Mouse (Mus musculus): ENCODE measurements around the gene Arl15. TPM values are rescaled to one million over a fixed set of nuclear protein-coding genes. Genes with fewer than 3 reads are reported as not detected.

Gene Arl15
- polyA plus RNA-seq, 1 experiment from 2014 or later = 16.7 TPM

DNA sequence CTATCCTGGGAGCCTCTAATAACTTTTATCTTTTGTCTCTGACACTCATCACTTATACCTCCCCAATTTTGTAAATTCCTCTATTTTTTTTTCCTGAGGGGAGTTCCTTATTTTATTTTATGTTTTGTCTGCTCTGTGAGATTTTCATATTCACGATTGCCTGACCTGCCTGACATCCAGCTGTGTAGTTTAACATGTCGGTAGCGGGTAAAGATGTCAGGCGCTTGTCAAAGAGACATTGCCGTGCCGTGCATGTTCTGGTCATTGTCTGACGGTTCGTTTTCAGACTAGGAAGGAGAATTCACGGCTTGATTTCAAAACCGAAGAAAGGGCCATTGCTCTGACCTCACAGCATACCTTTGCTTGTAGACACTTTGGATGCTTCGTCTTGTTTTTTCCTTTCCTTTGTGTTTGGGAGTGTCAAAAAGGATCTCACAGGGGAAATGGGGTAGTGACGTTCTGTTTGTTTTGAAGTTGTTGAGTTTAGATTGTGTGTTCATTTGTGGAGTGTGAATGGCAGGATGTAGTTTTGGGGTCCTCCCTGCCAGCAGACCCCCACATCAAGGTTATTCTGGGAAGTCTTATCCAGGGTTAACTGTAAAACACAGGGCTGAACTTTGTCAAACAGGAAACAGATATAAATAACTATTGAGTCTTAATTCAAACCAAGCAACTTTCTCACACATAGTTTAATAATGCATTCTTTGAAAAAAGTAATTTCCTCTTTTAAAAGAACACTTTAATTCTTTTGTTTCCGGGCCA, 60.4 kb downstream of the Arl15 start:
- Histone ChIP-seq H3K36me3 (ENCODE audit: control insufficient read depth, insufficient read depth, low read length) (no peaks in the 10 kb centered on the region), H3K4me1 (ENCODE audit: control insufficient read depth, insufficient read depth, low read length) (peaks cover 14% of the 10 kb centered on the region), H3K4me2 (ENCODE audit: low read depth, severe bottlenecking) (no peak overlapping the region), H3K4me3 (ENCODE audit: low read depth, low read length) (no peak overlapping the region), H3K9ac (ENCODE audit: low read length) (no peak overlapping the region), H3K27me3 (ENCODE audit: control insufficient read depth, insufficient read depth, low read length) (no peaks in the 10 kb centered on the region), H3K9me3 (ENCODE audit: control insufficient read depth, low read length) (no peaks in the 10 kb centered on the region), H3K27ac (replicated peaks; ENCODE audit: low read depth, low read length) (no peak overlapping the region)
- WGBS = 85% methylated on average over 13 of the region's 13 CpGs
- ATAC-seq (ENCODE audit: insufficient number of reproducible peaks, low FRiP score, low TSS enrichment, low read depth) (no peak), DNase-seq (ENCODE audit: low spot score) (no peak)

- H3K4me2 ChIP-seq (ENCODE audit: low read depth, severe bottlenecking) = no peak overlapping the region
- H3K9ac ChIP-seq (ENCODE audit: low read length) = no peak overlapping the region
- WGBS = 85% methylated on average over 4 of the region's 4 CpGs
- ATAC-seq (ENCODE audit: insufficient number of reproducible peaks, low FRiP score, low TSS enrichment, low read depth) (no peak), DNase-seq (ENCODE audit: low spot score) (no peak)
- no peak overlapping the region for H3K4me3 ChIP-seq (ENCODE audit: low read depth, low read length)
- H3K36me3 ChIP-seq (ENCODE audit: control insufficient read depth, insufficient read depth, low read length) = no peaks in the 10 kb centered on the region
- peaks cover 20% of the 10 kb centered on the region for H3K4me1 ChIP-seq (ENCODE audit: control insufficient read depth, insufficient read depth, low read length)
- H3K27me3 ChIP-seq (ENCODE audit: control insufficient read depth, insufficient read depth, low read length) = no peaks in the 10 kb centered on the region
- H3K27ac ChIP-seq (replicated peaks; ENCODE audit: low read depth, low read length) = no peak overlapping the region
- no peaks in the 10 kb centered on the region for H3K9me3 ChIP-seq (ENCODE audit: control insufficient read depth, low read length)
These were observed 62.6 kb downstream of the Arl15 start for GRCm38 (mm10) chr13:113856946-113857345.

GRCm38 (mm10) chr13:113858667-113859391, 64.5 kb downstream of the Arl15 start:
- peaks cover 20% of the 10 kb centered on the region for H3K4me1 ChIP-seq (ENCODE audit: control insufficient read depth, insufficient read depth, low read length)
- H3K4me2 ChIP-seq (ENCODE audit: low read depth, severe bottlenecking) = no peak overlapping the region
- no peak overlapping the region for H3K4me3 ChIP-seq (ENCODE audit: low read depth, low read length)
- WGBS = 68% methylated on average over 13 of the region's 13 CpGs
- ATAC-seq (ENCODE audit: insufficient number of reproducible peaks, low FRiP score, low TSS enrichment, low read depth) = no peak
- H3K27ac ChIP-seq (replicated peaks; ENCODE audit: low read depth, low read length) = no peak overlapping the region
- H3K9ac ChIP-seq (ENCODE audit: low read length) = no peak overlapping the region
- DNase-seq (ENCODE audit: low spot score) = no peak
- no peaks in the 10 kb centered on the region for H3K27me3 ChIP-seq (ENCODE audit: control insufficient read depth, insufficient read depth, low read length)
- no peaks in the 10 kb centered on the region for H3K9me3 ChIP-seq (ENCODE audit: control insufficient read depth, low read length)
- no peaks in the 10 kb centered on the region for H3K36me3 ChIP-seq (ENCODE audit: control insufficient read depth, insufficient read depth, low read length)

DNA sequence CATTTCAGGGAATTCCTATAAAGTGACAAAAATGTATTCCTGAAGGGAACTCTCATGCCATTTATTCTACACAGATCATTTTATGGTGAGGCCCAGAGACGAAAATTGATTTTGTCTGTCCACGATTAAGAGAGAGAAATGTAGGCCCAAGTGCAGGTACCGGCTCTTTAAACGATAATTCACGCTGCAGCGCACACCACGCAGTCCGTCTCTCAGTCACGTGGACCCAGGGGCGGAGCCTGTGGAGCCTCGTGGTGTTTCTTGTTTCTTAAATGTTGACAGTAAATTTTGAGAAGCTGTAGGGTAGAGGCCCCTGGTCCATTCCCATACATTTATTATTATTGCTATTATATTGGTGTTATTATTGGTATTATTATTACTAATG, 65.1 kb downstream of the Arl15 start:
- Histone ChIP-seq H3K4me2 (ENCODE audit: low read depth, severe bottlenecking) (no peak overlapping the region), H3K4me3 (ENCODE audit: low read depth, low read length) (no peak overlapping the region), H3K27ac (replicated peaks; ENCODE audit: low read depth, low read length) (no peak overlapping the region), H3K9ac (ENCODE audit: low read length) (no peak overlapping the region), H3K27me3 (ENCODE audit: control insufficient read depth, insufficient read depth, low read length) (no peaks in the 10 kb centered on the region), H3K9me3 (ENCODE audit: control insufficient read depth, low read length) (no peaks in the 10 kb centered on the region), H3K36me3 (ENCODE audit: control insufficient read depth, insufficient read depth, low read length) (no peaks in the 10 kb centered on the region), H3K4me1 (ENCODE audit: control insufficient read depth, insufficient read depth, low read length) (peaks cover 20% of the 10 kb centered on the region)
- DNase-seq (ENCODE audit: low spot score) (no peak), ATAC-seq (ENCODE audit: insufficient number of reproducible peaks, low FRiP score, low TSS enrichment, low read depth) (0 out of 2 replicates have a peak, but pooled peaks have one; percentile 29)
- WGBS = 84% methylated on average over 11 of the region's 11 CpGs

DNA sequence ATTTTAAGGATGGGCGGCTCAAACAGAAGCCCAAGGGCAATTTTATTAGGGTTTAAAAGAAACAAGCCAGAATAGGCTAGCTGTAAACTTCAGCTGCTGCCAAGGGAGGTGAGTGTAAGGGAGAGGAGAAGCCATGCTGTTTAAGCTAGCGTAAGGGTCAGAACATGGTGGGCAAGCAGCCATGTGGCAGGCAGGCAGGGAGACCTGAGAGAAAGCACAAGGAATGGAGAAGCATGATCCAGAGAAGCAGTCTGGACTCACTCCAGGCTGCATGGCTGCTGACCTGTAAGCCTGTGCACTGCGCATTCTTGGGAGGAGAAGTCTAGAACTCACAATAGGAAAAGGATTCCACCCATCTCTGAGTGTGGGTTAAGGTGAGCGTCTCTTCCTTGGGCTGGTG, 66.5 kb downstream of the Arl15 start:
- 56% methylated on average over 4 of the region's 4 CpGs for WGBS
- H3K4me1 ChIP-seq (ENCODE audit: control insufficient read depth, insufficient read depth, low read length) = peaks cover 17% of the 10 kb centered on the region
- no peak for ATAC-seq (ENCODE audit: insufficient number of reproducible peaks, low FRiP score, low TSS enrichment, low read depth)

DNA sequence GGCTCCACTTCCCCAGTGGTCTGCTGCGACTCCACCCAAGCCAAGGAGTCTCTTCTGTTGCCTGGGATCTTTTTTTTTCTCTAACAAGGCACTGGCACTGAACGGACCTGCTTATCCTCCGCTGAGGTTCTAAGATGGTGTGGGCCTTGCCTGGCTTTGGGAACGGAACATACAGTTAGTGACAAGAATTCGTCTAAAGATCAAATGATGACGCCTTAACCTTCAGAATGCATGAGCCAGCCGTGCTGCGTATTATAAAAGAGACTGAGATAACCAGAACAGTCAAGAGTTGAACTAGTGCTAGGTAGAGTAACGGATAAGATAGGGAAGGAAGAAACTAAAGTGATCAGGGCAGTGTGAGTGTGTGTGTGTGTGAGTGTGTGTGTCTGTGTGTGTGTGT, 66.9 kb downstream of the Arl15 start:
- Histone ChIP-seq H3K27ac (replicated peaks; ENCODE audit: low read depth, low read length) (no peak overlapping the region; the same call in 1 of the 2 replicates), H3K9me3 (ENCODE audit: control insufficient read depth, low read length) (no peaks in the 10 kb centered on the region), H3K4me2 (ENCODE audit: low read depth, severe bottlenecking) (no peak overlapping the region), H3K27me3 (ENCODE audit: control insufficient read depth, insufficient read depth, low read length) (no peaks in the 10 kb centered on the region), H3K9ac (ENCODE audit: low read length) (no peak overlapping the region; the same call in 1 of the 2 replicates), H3K4me1 (ENCODE audit: control insufficient read depth, insufficient read depth, low read length) (peaks cover 17% of the 10 kb centered on the region), H3K36me3 (ENCODE audit: control insufficient read depth, insufficient read depth, low read length) (no peaks in the 10 kb centered on the region), H3K4me3 (ENCODE audit: low read depth, low read length) (no peak overlapping the region)
- no peak for ATAC-seq (ENCODE audit: insufficient number of reproducible peaks, low FRiP score, low TSS enrichment, low read depth)
- 91% methylated on average over 9 of the region's 9 CpGs for whole genome bisulfite sequencing
- no peak for DNase-seq (ENCODE audit: low spot score)

More for the DNA sequence above, 66.5 kb downstream of the Arl15 start:
- Histone ChIP-seq H3K27ac (replicated peaks; ENCODE audit: low read depth, low read length) (no peak overlapping the region; the same call in 1 of the 2 replicates), H3K4me2 (ENCODE audit: low read depth, severe bottlenecking) (no peak overlapping the region), H3K4me3 (ENCODE audit: low read depth, low read length) (no peak overlapping the region), H3K9ac (ENCODE audit: low read length) (peak overlapping the region; percentile 24; the same call in 1 of the 2 replicates), H3K27me3 (ENCODE audit: control insufficient read depth, insufficient read depth, low read length) (no peaks in the 10 kb centered on the region), H3K36me3 (ENCODE audit: control insufficient read depth, insufficient read depth, low read length) (no peaks in the 10 kb centered on the region), H3K9me3 (ENCODE audit: control insufficient read depth, low read length) (no peaks in the 10 kb centered on the region)
- no peak for DNase-seq (ENCODE audit: low spot score)

- H3K4me3 ChIP-seq (ENCODE audit: low read depth, low read length) = no peak overlapping the region
- H3K36me3 ChIP-seq (ENCODE audit: control insufficient read depth, insufficient read depth, low read length) = no peaks in the 10 kb centered on the region
- H3K4me2 ChIP-seq (ENCODE audit: low read depth, severe bottlenecking) = no peak overlapping the region
- H3K27ac ChIP-seq (replicated peaks; ENCODE audit: low read depth, low read length) = no peak overlapping the region
- no peak overlapping the region for H3K9ac ChIP-seq (ENCODE audit: low read length)
- DNase-seq (ENCODE audit: low spot score) (no peak), ATAC-seq (ENCODE audit: insufficient number of reproducible peaks, low FRiP score, low TSS enrichment, low read depth) (no peak)
- no peaks in the 10 kb centered on the region for H3K9me3 ChIP-seq (ENCODE audit: control insufficient read depth, low read length)
- H3K27me3 ChIP-seq (ENCODE audit: control insufficient read depth, insufficient read depth, low read length) = no peaks in the 10 kb centered on the region
- H3K4me1 ChIP-seq (ENCODE audit: control insufficient read depth, insufficient read depth, low read length) = peaks cover 15% of the 10 kb centered on the region
- WGBS = 83% methylated on average over 10 of the region's 10 CpGs
These were observed 68.6 kb downstream of the Arl15 start for GRCm38 (mm10) chr13:113862951-113863350.

DNA sequence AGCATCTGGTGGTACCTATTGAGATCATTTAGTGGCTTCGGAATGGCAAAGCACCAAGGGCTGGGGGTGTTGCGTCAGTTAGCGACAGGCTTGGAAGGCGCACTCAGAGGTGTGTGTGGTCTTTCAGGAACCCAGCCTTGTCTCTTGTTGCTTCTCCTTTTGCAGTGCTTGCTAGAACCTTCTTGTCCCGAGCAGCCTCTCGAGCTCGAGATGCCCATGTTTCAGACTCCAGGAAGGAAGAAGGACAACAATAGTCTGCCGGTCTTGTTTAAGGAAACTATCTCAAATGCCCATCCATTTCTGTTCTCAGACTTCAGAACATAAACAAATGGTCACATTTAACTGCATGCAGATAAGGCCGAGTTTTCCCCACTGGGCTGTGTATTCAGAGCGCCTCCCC, 69.4 kb downstream of the Arl15 start:
- Histone ChIP-seq H3K4me2 (ENCODE audit: low read depth, severe bottlenecking) (no peak overlapping the region), H3K27ac (replicated peaks; ENCODE audit: low read depth, low read length) (no peak overlapping the region), H3K4me3 (ENCODE audit: low read depth, low read length) (no peak overlapping the region), H3K36me3 (ENCODE audit: control insufficient read depth, insufficient read depth, low read length) (no peaks in the 10 kb centered on the region), H3K4me1 (ENCODE audit: control insufficient read depth, insufficient read depth, low read length) (peaks cover 13% of the 10 kb centered on the region), H3K9ac (ENCODE audit: low read length) (no peak overlapping the region), H3K27me3 (ENCODE audit: control insufficient read depth, insufficient read depth, low read length) (no peaks in the 10 kb centered on the region), H3K9me3 (ENCODE audit: control insufficient read depth, low read length) (no peaks in the 10 kb centered on the region)
- DNase-seq (ENCODE audit: low spot score) (no peak), ATAC-seq (ENCODE audit: insufficient number of reproducible peaks, low FRiP score, low TSS enrichment, low read depth) (no peak)
- 84% methylated on average over 10 of the region's 10 CpGs for WGBS

All from limb, embryonic 11.5 days (tissue).